Mouse (Mus musculus): Measurements from ENCODE around the gene Gpr176.
"Not testable (repeated sequence)": the region's sequence is repeated elsewhere in the genome, so short reads cannot be mapped to it uniquely, and the experiment has no call there.

Gpr176 gene

GRCm38 (mm10) chr2:118301656-118302055 lies 71.6 kb downstream of the Gpr176 start:
- DNase-seq (ENCODE audit: extremely low spot score, low read depth, low spot score): no peak

GRCm38 (mm10) chr2:118301041-118301545 lies 72.1 kb downstream of the Gpr176 start:
- no peak for DNase-seq (ENCODE audit: extremely low spot score, low read depth, low spot score)

GRCm38 (mm10) chr2:118299981-118300380 lies 73.2 kb downstream of the Gpr176 start:
- no peak for DNase-seq (ENCODE audit: extremely low spot score, low read depth, low spot score)

- no peak for DNase-seq (ENCODE audit: extremely low spot score, low read depth, low spot score)
Measured at GRCm38 (mm10) chr2:118298601-118299000, 74.6 kb downstream of the Gpr176 start.

- DNase-seq (ENCODE audit: extremely low spot score, low read depth, low spot score): no peak
Measured at GRCm38 (mm10) chr2:118297966-118298365, 75.3 kb downstream of the Gpr176 start.

- DNase-seq (ENCODE audit: extremely low spot score, low read depth, low spot score): no peak
Measured at GRCm38 (mm10) chr2:118295505-118295904, 77.7 kb downstream of the Gpr176 start.

GRCm38 (mm10) chr2:118293583-118293982 lies 79.6 kb downstream of the Gpr176 start:
- no peak for DNase-seq (ENCODE audit: extremely low spot score, low read depth, low spot score)

- DNase-seq (ENCODE audit: extremely low spot score, low read depth, low spot score): not testable (repeated sequence)
Measured at GRCm38 (mm10) chr2:118289066-118289460, 84.2 kb downstream of the Gpr176 start.

- no peak for DNase-seq (ENCODE audit: extremely low spot score, low read depth, low spot score)
Measured at GRCm38 (mm10) chr2:118288326-118289065, 84.7 kb downstream of the Gpr176 start.

GRCm38 (mm10) chr2:118287678-118288077 lies 85.5 kb downstream of the Gpr176 start:
- no peak for DNase-seq (ENCODE audit: extremely low spot score, low read depth, low spot score)

GRCm38 (mm10) chr2:118282467-118282866 lies 90.8 kb downstream of the Gpr176 start:
- no peak for DNase-seq (ENCODE audit: extremely low spot score, low read depth, low spot score)

GRCm38 (mm10) chr2:118278249-118278648 lies 95.0 kb downstream of the Gpr176 start:
- DNase-seq (ENCODE audit: extremely low spot score, low read depth, low spot score): no peak

GRCm38 (mm10) chr2:118271606-118272005 lies 101.6 kb downstream of the Gpr176 start:
- no peak for DNase-seq (ENCODE audit: extremely low spot score, low read depth, low spot score)

- no peak for DNase-seq (ENCODE audit: extremely low spot score, low read depth, low spot score)
Measured at GRCm38 (mm10) chr2:118270213-118270612, 103.0 kb downstream of the Gpr176 start.

- no peak for DNase-seq (ENCODE audit: extremely low spot score, low read depth, low spot score)
Measured at GRCm38 (mm10) chr2:118263914-118264201, 109.4 kb downstream of the Gpr176 start.

- DNase-seq (ENCODE audit: extremely low spot score, low read depth, low spot score): peak; percentile 66
Measured at GRCm38 (mm10) chr2:118263151-118263913, 109.9 kb downstream of the Gpr176 start.

- no peak for DNase-seq (ENCODE audit: extremely low spot score, low read depth, low spot score)
Measured at GRCm38 (mm10) chr2:118262673-118263072, 110.5 kb downstream of the Gpr176 start.

- DNase-seq (ENCODE audit: extremely low spot score, low read depth, low spot score): no peak
Measured at GRCm38 (mm10) chr2:118259746-118260145, 113.5 kb downstream of the Gpr176 start.

- DNase-seq (ENCODE audit: extremely low spot score, low read depth, low spot score): no peak
Measured at GRCm38 (mm10) chr2:118257094-118257493, 116.1 kb downstream of the Gpr176 start.

- DNase-seq (ENCODE audit: extremely low spot score, low read depth, low spot score): peak; percentile 69
Measured at GRCm38 (mm10) chr2:118256621-118257053, 116.6 kb downstream of the Gpr176 start, which contains the start of gene Fsip1. TSS of gene Fsip1 (minus strand) at chr2:118256966.

- no peak for DNase-seq (ENCODE audit: extremely low spot score, low read depth, low spot score)
Measured at GRCm38 (mm10) chr2:118254516-118254915, 118.7 kb downstream of the Gpr176 start.

GRCm38 (mm10) chr2:118248966-118249365 lies 124.3 kb downstream of the Gpr176 start:
- no peak for DNase-seq (ENCODE audit: extremely low spot score, low read depth, low spot score)

All from hindlimb bud, embryonic 11.5 days (tissue).